Mouse (Mus musculus) neural tube, embryonic 13.5 days (tissue): ENCODE data around the gene Serpina6. TPM values are rescaled to one million over a fixed set of nuclear protein-coding genes. Genes with fewer than 3 reads are reported as not detected.
A peak's percentile ranks its signal among the peaks of the same experiment; 100 is the strongest.

ENCODE experiments used
- ATAC-seq: fragments of 200-750 bp; cut with Nextera tagmentation; 2 replicates; pipeline ENCODE4 v1.8.0; 2017; ENCODE audit warnings: low read depth, mild to moderate bottlenecking, moderate TSS enrichment, moderate library complexity
- H3K27ac ChIP-seq: fragments of 300-500 bp; sonication (generic); replicated peaks from 2 replicates; pipeline ENCODE4 v1.5.1; 2015; ENCODE audit warnings: moderate library complexity, mild to moderate bottlenecking, inconsistent platforms
- H3K27me3 ChIP-seq: fragments of 300-500 bp; sonication (generic); 2 replicates; pipeline ENCODE4 v1.6.1; 2015; ENCODE audit warnings: mild to moderate bottlenecking, inconsistent platforms
- H3K36me3 ChIP-seq: fragments of 300-500 bp; sonication (generic); 2 replicates; pipeline ENCODE4 v1.6.1; 2015; ENCODE audit warnings: mild to moderate bottlenecking, inconsistent platforms
- H3K4me1 ChIP-seq: fragments of 300-500 bp; sonication (generic); replicated peaks from 2 replicates; pipeline ENCODE4 v1.6.1; 2015; ENCODE audit warnings: inconsistent platforms
- H3K4me2 ChIP-seq: fragments of 300-500 bp; sonication (generic); 2 replicates; pipeline ENCODE4 v1.6.1; 2015; ENCODE audit warnings: inconsistent platforms, mild to moderate bottlenecking, moderate library complexity
- H3K4me3 ChIP-seq: fragments of 300-500 bp; sonication (generic); 2 replicates; pipeline ENCODE4 v1.5.1; 2015; ENCODE audit warnings: mild to moderate bottlenecking, inconsistent platforms
- H3K9ac ChIP-seq: fragments of 300-500 bp; sonication (generic); 2 replicates; pipeline ENCODE4 v1.6.1; 2015; ENCODE audit warnings: moderate library complexity, mild to moderate bottlenecking, inconsistent platforms
- H3K9me3 ChIP-seq: fragments of 300-500 bp; sonication (generic); 2 replicates; pipeline ENCODE4 v1.6.1; 2016; ENCODE audit warnings: inconsistent platforms
- WGBS: fragments of 180-500 bp; shearing (Covaris S2); methylation state at CpG from one replicate; pipeline ENCODE4 v1.1.7; 2015; 5-methylcytosine and 5-hydroxymethylcytosine counted together
- polyA plus RNA-seq: library from polyadenylated mRNA; unstranded; fragments of >200 nt; fragmentation: Nextera tagmentation; extraction: Ambion mirVana; gene quantifications from 2 replicates; pipeline ENCODE4 v1.2.1, GENCODE M21; 2015

Gene Serpina6
- polyA plus RNA-seq, 1 experiment from 2014 or later, result 0.35 TPM

- H3K27ac ChIP-seq, result no peak overlapping the region
- H3K36me3 ChIP-seq, result no peaks in the 10 kb centered on the region
- WGBS, result 84% methylated on average over 2 of the region's 2 CpGs
- ATAC-seq, result no peak
- H3K9ac ChIP-seq, result no peak overlapping the region
- no peak overlapping the region for H3K4me2 ChIP-seq
- no peaks in the 10 kb centered on the region for H3K4me1 ChIP-seq
- no peak overlapping the region for H3K4me3 ChIP-seq
- no peaks in the 10 kb centered on the region for H3K9me3 ChIP-seq
- no peaks in the 10 kb centered on the region for H3K27me3 ChIP-seq
Observed at GRCm38 (mm10) chr12:103646314-103646713, 10.7 kb downstream of the Serpina6 start.

GRCm38 (mm10) chr12:103644601-103645000 is 12.4 kb downstream of the Serpina6 start:
- H3K4me1 ChIP-seq, result no peaks in the 10 kb centered on the region
- H3K27ac ChIP-seq, result no peak overlapping the region
- WGBS, result 50% methylated on average over 5 of the region's 5 CpGs
- H3K4me3 ChIP-seq, result no peak overlapping the region
- H3K27me3 ChIP-seq, result no peaks in the 10 kb centered on the region
- no peak overlapping the region for H3K9ac ChIP-seq
- no peaks in the 10 kb centered on the region for H3K9me3 ChIP-seq
- no peak overlapping the region for H3K4me2 ChIP-seq
- no peaks in the 10 kb centered on the region for H3K36me3 ChIP-seq
- no peak for ATAC-seq

GRCm38 (mm10) chr12:103643818-103644217 is 13.2 kb downstream of the Serpina6 start:
- WGBS, result 87% methylated on average over 3 of the region's 3 CpGs
- no peak overlapping the region for H3K27ac ChIP-seq
- no peak overlapping the region for H3K4me3 ChIP-seq
- no peaks in the 10 kb centered on the region for H3K27me3 ChIP-seq
- ATAC-seq, result no peak
- H3K4me2 ChIP-seq, result no peak overlapping the region
- no peaks in the 10 kb centered on the region for H3K36me3 ChIP-seq
- no peaks in the 10 kb centered on the region for H3K9me3 ChIP-seq
- no peaks in the 10 kb centered on the region for H3K4me1 ChIP-seq
- no peak overlapping the region for H3K9ac ChIP-seq

- peak; percentile 36; the same call in 1 of the 2 replicates for ATAC-seq
- H3K9me3 ChIP-seq, result no peaks in the 10 kb centered on the region
- H3K4me1 ChIP-seq, result no peaks in the 10 kb centered on the region
- no peak overlapping the region for H3K4me2 ChIP-seq
- H3K4me3 ChIP-seq, result no peak overlapping the region
- H3K9ac ChIP-seq, result no peak overlapping the region
- no peak overlapping the region for H3K27ac ChIP-seq
- H3K36me3 ChIP-seq, result no peaks in the 10 kb centered on the region
- WGBS, result 0% methylated on average over 2 of the region's 2 CpGs
- H3K27me3 ChIP-seq, result no peaks in the 10 kb centered on the region
Observed at GRCm38 (mm10) chr12:103643336-103643735, 13.7 kb downstream of the Serpina6 start.

- WGBS, result 83% methylated on average over 2 of the region's 2 CpGs
- no peak overlapping the region for H3K4me2 ChIP-seq
- no peaks in the 10 kb centered on the region for H3K27me3 ChIP-seq
- no peaks in the 10 kb centered on the region for H3K36me3 ChIP-seq
- no peak for ATAC-seq
- no peaks in the 10 kb centered on the region for H3K9me3 ChIP-seq
- H3K9ac ChIP-seq, result no peak overlapping the region
- no peaks in the 10 kb centered on the region for H3K4me1 ChIP-seq
- H3K27ac ChIP-seq, result no peak overlapping the region
- H3K4me3 ChIP-seq, result no peak overlapping the region
Observed at GRCm38 (mm10) chr12:103635846-103636245, 21.2 kb downstream of the Serpina6 start.

- Histone ChIP-seq H3K36me3 (no peaks in the 10 kb centered on the region), H3K27me3 (no peaks in the 10 kb centered on the region), H3K9me3 (no peaks in the 10 kb centered on the region), H3K4me3 (no peak overlapping the region), H3K27ac (no peak overlapping the region), H3K4me2 (no peak overlapping the region), H3K9ac (no peak overlapping the region), H3K4me1 (no peaks in the 10 kb centered on the region)
- ATAC-seq, result no peak
- 79% methylated on average over 2 of the region's 2 CpGs for WGBS
Observed at GRCm38 (mm10) chr12:103634430-103634829, 22.6 kb downstream of the Serpina6 start.

- WGBS, result 76% methylated on average over 3 of the region's 3 CpGs
- Histone ChIP-seq H3K4me2 (no peak within 1 kb of the TSS), H3K4me3 (no peak within 1 kb of the TSS), H3K36me3 (no peaks in the 10 kb centered on the region), H3K27me3 (no peaks in the 10 kb centered on the region), H3K9me3 (no peaks in the 10 kb centered on the region), H3K27ac (no peak within 1 kb of the TSS), H3K4me1 (no peaks in the 10 kb centered on the region), H3K9ac (no peak within 1 kb of the TSS)
- ATAC-seq, result no peak
Observed at GRCm38 (mm10) chr12:103631203-103631612, 25.8 kb downstream of the Serpina6 start, which contains the start of gene Serpina10. Serpina10 (minus strand) TSS chr12:103631444.

- ATAC-seq, result no peak
- no peaks in the 10 kb centered on the region for H3K9me3 ChIP-seq
- no peak overlapping the region for H3K9ac ChIP-seq
- H3K27ac ChIP-seq, result no peak overlapping the region
- H3K36me3 ChIP-seq, result no peaks in the 10 kb centered on the region
- H3K4me1 ChIP-seq, result no peaks in the 10 kb centered on the region
- H3K27me3 ChIP-seq, result no peaks in the 10 kb centered on the region
- no peak overlapping the region for H3K4me3 ChIP-seq
- 92% methylated on average over 10 of the region's 10 CpGs for WGBS
- no peak overlapping the region for H3K4me2 ChIP-seq
Observed at GRCm38 (mm10) chr12:103616860-103617261, 40.2 kb downstream of the Serpina6 start.

- Histone ChIP-seq H3K4me1 (no peaks in the 10 kb centered on the region), H3K9ac (no peak overlapping the region), H3K4me2 (no peak overlapping the region), H3K36me3 (no peaks in the 10 kb centered on the region), H3K9me3 (no peaks in the 10 kb centered on the region), H3K27ac (no peak overlapping the region), H3K4me3 (no peak overlapping the region), H3K27me3 (no peaks in the 10 kb centered on the region)
- WGBS, result 90% methylated on average over 4 of the region's 4 CpGs
- no peak for ATAC-seq
Observed at GRCm38 (mm10) chr12:103615734-103616133, 41.3 kb downstream of the Serpina6 start.

GRCm38 (mm10) chr12:103615141-103615540 is 41.9 kb downstream of the Serpina6 start:
- Histone ChIP-seq H3K36me3 (no peaks in the 10 kb centered on the region), H3K27ac (no peak overlapping the region), H3K9me3 (no peaks in the 10 kb centered on the region), H3K27me3 (no peaks in the 10 kb centered on the region), H3K4me2 (no peak overlapping the region), H3K4me3 (no peak overlapping the region), H3K4me1 (no peaks in the 10 kb centered on the region), H3K9ac (no peak overlapping the region)
- 84% methylated on average over 1 of the region's 1 CpGs for WGBS
- no peak for ATAC-seq

- Histone ChIP-seq H3K4me3 (no peak overlapping the region), H3K9ac (no peak overlapping the region), H3K9me3 (no peaks in the 10 kb centered on the region), H3K27me3 (no peaks in the 10 kb centered on the region), H3K27ac (no peak overlapping the region), H3K36me3 (no peaks in the 10 kb centered on the region), H3K4me2 (no peak overlapping the region), H3K4me1 (no peaks in the 10 kb centered on the region)
- WGBS, result 83% methylated on average over 3 of the region's 3 CpGs
- no peak for ATAC-seq
Observed at GRCm38 (mm10) chr12:103601839-103602238, 55.2 kb downstream of the Serpina6 start.

- Histone ChIP-seq H3K9me3 (no peaks in the 10 kb centered on the region), H3K36me3 (no peaks in the 10 kb centered on the region), H3K4me2 (no peak overlapping the region), H3K4me3 (no peak overlapping the region), H3K27ac (no peak overlapping the region), H3K27me3 (no peaks in the 10 kb centered on the region), H3K4me1 (no peaks in the 10 kb centered on the region), H3K9ac (no peak overlapping the region)
- no peak for ATAC-seq
- 24% methylated on average over 3 of the region's 3 CpGs for WGBS
Observed at GRCm38 (mm10) chr12:103600364-103600763, 56.6 kb downstream of the Serpina6 start.

- 84% methylated on average over 2 of the region's 2 CpGs for WGBS
Observed at GRCm38 (mm10) chr12:103598411-103598810, 58.6 kb downstream of the Serpina6 start.

More at GRCm38 (mm10) chr12:103598411-103598810, 58.6 kb downstream of the Serpina6 start:
- Histone ChIP-seq H3K27me3 (no peaks in the 10 kb centered on the region), H3K27ac (no peak overlapping the region), H3K4me1 (no peaks in the 10 kb centered on the region), H3K9me3 (no peaks in the 10 kb centered on the region), H3K36me3 (no peaks in the 10 kb centered on the region), H3K4me2 (no peak overlapping the region), H3K4me3 (no peak overlapping the region), H3K9ac (no peak overlapping the region)
- no peak for ATAC-seq
